Mouse (Mus musculus) NIH3T3 (cell line): ENCODE data around the gene Timm44.

ENCODE experiments used
- DNase-seq: peaks from one replicate; pipeline ENCODE4 v3.0.0-alpha.2; 2012; ENCODE audit warnings: low read depth

Timm44 gene

DNA sequence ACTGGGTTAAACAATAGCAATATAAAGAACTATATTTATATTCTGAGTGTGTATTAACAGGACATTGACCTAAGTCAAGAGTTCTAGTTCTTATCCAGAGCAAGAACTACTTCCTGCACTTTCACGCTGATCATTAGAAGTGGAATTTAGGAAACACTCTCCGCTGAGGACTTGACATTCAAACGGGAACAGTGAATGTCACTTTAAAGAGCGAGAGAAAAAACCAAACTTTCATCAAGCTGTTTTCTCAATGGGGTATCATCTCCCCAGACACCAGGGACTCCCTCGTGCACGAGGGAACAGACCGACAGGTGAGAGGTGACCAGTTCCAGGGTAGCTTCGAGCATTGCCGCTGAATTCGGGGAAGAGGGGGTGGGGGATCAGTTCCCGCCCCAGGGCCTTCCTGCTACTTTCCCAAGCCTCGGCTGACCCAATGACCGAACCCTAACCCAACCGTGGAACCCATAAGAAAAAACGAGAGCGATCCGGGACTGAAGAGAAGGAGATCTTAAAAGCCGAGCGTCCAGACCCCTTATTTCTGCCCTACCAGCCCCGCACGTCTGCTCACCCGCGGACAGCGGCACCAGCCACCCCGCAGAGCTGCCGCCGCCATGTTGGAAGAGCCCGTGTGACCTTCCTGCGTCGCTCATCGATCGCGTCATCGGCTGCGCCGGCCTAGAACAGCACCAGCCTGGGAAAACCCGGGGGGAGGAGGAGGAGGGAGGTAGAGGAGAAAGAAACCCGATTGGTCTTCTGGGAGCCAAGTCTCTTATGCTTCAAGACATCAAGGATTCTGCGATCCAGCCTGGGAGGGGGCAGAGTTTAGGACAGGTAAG, at the start of gene Timm44:
Gene Timm44 (minus strand): TSS at position 639 of the 836 bp plus-strand sequence.
- DNase-seq, result peak; percentile 98

DNA sequence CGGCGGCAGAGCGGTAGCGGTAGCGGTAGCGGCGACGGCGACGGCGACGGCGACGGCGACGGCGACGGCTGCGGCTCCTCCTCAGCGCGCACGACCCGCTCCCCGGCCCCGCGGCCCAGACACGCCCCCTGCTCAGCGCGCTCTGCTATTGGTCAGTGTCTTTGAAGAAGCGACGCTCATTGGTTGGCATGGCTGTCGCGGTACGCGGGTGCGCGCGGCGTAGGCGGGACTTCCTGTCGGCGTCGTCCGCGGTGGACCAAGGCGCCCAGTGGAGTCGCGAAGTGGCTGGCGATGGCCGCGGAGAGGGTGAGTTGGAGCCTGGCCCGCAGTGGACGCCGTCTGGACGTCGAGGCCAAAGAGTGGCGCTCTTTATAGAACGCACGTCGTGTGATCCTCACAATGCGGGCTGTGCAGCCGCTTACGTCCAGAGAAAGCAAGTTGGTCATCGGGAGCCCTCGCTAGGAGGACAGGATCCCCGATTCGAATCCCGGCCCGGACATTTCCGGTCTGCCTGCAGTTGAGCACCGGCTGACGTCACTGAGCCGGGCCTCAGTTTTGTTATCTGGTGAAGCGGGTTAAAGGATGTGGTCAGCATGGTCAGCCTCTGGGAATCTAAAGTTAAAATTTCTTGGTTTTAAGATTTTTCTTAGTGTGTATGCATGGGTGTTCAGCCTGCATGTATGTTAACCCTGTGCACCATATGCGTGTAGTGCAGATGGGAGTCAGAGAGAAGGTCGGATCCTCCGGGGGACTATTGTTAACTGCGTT, 49.5 kb upstream of the Timm44 start, which contains the start of the genes Ccl25 and Elavl1:
Gene Ccl25 (plus strand): TSS at position 228 of the 768 bp plus-strand sequence.
Gene Elavl1 (minus strand): TSS at position 431 of the 768 bp plus-strand sequence.
- DNase-seq, result peak; percentile 98

- DNase-seq, result no peak
Observed at GRCm38 (mm10) chr8:4324525-4324924, 48.8 kb upstream of the Timm44 start.

GRCm38 (mm10) chr8:4323917-4324316, 48.2 kb upstream of the Timm44 start:
- DNase-seq, result peak; percentile 14

- DNase-seq, result peak; percentile 91
Observed at GRCm38 (mm10) chr8:4322470-4322869, 46.8 kb upstream of the Timm44 start.

- DNase-seq, result no peak
Observed at GRCm38 (mm10) chr8:4321031-4321430, 45.3 kb upstream of the Timm44 start.

DNA sequence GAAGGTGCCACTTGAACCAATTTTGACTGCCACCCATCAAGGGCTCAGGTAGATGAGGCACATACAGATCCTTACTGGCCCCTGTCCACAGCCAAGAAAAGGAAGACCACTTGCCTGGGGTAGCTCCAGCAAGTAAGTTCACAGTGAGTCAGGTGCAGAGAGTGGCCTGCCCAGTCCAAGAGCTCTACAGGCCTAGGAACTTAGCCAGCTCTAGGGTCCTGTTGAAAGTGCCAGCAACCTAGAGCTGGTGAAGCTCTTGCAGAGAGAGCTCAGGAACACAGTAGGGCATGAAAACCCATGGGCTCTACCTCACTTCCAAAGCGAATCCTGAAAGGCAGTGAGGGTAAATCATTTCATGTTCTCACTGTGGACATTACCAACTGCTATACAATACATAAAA, 44.7 kb upstream of the Timm44 start:
- no peak for DNase-seq

GRCm38 (mm10) chr8:4319573-4319872, 43.8 kb upstream of the Timm44 start:
- DNase-seq, result no peak

DNA sequence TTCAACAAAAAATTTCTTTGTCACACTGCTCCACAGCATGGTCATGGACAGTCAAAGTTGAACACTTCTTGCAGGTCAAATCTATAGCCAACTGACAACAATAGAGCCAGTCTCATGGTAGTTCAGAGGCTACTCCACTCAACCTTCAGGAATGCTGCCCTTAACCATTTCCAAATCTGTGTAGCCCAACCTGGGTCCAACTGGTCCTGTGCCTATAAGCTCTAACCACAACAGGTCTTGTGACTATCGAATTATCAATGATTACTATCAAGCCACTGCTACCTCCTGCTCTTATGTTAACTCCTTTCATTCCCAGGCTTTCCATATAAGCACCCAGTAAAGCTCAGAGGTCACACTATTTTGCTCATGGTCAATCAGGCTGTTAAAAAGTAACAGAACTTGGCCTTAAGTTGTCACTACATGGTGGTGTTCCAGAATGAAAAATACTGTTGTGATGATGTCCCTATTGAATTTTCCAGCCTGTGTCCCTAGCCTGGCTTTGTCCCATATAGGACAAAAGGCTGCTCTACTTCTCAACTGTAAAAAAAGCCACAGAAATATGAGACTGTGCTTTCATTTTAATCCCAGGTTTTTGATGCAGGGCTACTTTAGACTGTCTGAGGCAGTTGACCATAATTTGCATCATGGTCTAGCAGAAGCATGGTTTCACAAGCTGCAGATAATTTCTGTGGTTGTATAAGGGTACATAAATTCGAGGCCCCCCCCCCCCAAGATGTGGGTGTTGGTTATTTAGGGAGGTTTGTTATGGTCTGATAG, 43.3 kb upstream of the Timm44 start:
- peak; percentile 46 for DNase-seq

- DNase-seq, result no peak
Observed at GRCm38 (mm10) chr8:4318124-4318523, 42.4 kb upstream of the Timm44 start.

DNA sequence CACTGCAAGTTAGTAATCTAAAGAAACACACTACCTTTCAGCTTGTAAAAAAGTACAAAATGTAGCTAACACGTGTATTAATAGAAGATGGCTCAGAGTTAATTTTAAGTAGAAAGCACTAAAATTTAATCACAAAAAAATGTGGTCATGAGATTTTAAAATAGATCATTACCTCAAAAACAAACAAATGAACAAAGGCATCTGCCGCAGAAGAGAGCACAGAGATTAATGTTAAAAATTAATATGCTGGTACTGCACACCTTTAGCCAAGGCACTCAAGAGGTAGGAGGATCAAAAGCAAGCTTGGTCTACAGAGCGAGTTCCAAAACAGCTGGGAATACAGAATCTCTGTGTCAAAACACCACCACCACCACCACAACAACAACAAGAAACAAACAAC, 39.1 kb upstream of the Timm44 start:
- no peak for DNase-seq

DNA sequence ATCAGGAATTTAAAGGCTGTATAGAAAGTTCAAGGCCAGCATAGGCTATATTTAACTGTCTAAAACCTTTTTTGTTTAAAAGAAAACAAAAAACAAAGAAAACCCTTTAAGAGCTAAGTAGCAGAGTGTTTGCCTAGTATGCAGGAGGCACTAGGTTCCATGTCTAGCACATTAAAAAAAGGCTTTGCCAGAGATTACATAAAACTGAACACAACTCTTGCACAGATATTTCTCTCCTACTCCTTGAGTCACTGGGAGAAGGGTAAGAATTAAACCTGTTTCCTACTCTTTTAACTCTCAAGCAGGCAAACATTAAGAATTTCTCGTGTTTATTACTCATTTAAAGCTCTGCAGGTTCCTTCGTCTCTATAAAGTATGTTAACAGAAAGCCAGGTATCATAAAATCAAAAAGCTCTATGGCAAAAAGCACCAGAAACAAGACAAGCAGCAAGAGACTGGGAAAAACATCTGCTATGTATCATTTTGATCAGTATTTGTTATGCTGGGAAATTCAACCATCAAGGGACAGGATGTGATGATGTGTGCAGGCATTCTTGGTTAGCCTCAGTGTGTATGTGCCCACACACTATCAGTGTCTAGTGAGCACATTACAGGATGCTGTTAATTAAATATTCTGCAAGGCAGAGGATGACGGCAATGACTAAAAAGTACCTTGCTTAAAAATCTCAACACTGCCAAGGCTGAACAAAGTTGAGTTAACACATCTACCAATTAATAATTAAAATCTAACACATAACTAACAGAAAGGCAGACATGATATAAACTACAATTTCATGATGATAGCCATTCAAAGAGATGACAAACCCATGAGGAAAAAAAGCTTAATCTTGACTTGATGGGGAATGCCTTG, 37.8 kb upstream of the Timm44 start:
- DNase-seq, result peak; percentile 21

GRCm38 (mm10) chr8:4312104-4312503, 36.4 kb upstream of the Timm44 start:
- DNase-seq, result no peak

DNA sequence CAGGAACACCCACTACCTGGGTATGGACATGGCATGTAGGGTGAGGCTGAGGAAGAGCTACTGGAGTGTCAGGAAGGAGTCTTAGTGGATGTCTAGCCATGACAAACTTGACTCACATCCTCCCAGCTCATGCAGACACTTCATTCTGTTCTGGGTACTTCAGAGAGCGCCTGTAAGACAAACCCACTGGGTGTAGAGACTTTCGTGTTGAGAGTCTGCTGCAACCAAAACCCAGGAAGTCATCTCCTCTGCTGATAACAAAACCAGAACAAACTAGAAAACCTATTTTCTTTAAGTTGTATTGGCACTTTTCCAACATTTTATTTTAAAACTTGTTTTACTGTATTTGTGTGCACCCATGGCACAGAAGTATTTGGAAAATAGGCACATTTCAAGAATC, 30.1 kb upstream of the Timm44 start:
- no peak for DNase-seq

DNA sequence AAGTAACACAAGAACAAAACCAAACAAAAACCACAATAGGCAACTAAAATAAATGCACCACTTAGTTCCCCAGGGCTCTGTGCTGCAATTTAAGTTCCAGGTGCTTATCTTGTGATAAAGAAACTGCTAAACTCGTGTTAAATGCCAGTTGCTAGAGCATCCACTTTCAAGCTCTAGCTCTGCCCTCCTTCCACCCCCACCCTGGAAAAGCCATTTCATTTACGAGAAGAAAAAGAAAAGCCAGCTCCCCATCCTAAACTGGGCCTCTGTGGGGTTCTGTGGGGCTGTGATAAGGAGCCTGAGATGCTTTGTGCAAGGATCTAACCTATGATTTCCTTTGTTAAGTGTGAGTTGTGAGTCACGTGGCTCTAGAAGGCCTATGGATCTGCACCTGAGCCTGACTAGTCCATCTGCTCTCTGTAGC, 28.4 kb upstream of the Timm44 start:
- no peak for DNase-seq

DNA sequence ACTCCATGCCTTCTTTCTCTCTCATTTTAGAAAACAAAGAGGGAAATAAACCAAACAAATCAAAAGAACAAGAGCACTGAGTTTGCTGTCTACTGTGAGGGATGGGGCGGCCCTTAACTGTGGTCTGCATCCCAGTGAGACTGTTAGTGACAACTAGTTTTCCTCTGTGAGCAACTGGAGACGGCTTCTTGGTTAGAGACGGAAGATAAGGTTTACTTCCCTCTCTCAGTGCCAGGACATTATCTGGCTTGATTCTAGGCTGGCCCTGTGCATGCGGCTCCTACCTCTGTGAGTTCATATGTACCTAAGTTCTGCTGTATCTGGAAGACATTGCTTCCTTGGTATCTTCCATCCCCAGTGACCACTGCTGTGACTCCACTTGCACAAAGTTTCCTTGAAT, 22.1 kb upstream of the Timm44 start:
- no peak for DNase-seq

DNA sequence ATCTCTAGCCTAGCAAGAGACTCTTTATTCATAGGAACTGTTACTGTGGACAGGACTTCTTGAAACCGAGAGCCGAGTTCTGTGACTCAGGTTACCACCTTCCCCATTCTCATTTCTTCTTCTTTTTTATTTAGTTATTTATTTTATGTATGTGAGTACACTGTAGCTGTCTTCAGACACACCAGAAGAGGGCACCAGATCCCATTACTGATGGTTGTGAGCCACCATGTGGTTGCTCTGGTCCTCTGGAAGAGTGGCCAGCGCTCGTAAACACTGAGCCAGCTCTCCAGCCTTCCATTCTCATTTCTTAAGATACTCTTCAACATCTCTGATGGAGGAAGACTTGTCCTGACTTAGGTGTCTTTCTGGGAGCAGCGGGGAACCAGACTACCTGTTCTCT, 17.0 kb upstream of the Timm44 start:
- DNase-seq, result no peak

- no peak for DNase-seq
Observed at GRCm38 (mm10) chr8:4276111-4276465, 375 bp upstream of the Timm44 start.

DNA sequence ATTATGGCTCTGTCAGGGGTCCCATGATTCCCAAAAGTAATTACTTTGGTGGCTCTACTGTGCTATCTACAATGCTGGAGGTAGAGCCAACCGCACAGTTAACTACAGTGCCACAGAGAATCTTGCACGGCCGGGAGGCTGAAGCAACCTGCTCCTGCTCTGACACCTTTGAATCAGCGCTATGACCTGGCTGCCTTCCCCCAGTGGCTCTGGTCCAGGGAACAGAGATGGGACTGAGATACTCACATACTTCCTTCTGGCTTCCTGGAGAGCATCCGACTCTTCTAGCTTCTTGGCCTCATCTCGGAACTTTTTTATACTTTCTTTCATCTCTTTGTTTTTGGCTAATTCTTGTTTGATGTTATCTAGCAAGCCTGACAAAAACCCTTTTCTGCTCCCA, 6.1 kb downstream of the Timm44 start:
- DNase-seq, result no peak

DNA sequence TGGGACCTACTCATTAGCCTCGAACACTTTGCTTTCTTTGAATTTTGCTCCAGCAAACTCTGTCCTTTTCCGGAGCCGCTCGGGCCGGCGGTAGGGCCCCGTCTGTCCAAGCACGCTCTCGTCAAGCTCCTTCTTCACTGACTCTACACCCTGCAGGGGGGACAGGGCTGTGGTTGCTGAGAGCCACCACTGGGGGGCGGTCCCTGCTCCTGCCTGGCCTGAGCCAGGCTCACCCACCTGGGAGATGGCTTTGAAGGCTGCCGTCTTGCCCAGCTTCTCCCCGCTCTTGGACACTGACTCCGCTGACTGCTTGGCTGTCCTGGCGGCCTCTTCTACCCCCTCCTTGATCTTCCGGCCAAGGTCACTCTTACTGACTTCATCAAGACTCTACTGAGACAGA, 8.1 kb downstream of the Timm44 start:
- DNase-seq, result peak; percentile 40

- no peak for DNase-seq
Observed at GRCm38 (mm10) chr8:4265160-4265914, 10.4 kb downstream of the Timm44 start.
